Mouse (Mus musculus): ENCODE measurements around the gene Oxsr1. TPM values are rescaled to one million over a fixed set of nuclear protein-coding genes. Genes with fewer than 3 reads are reported as not detected.
"Not testable (repeated sequence)": the region's sequence is repeated elsewhere in the genome, so short reads cannot be mapped to it uniquely, and the experiment has no call there.

Oxsr1 gene
- polyA plus RNA-seq, 1 experiment from 2014 or later: 22.2 TPM

- no peaks in the 10 kb centered on the region for H3K79me2 ChIP-seq (ENCODE audit: inconsistent target)
- H3K36me3 ChIP-seq (ENCODE audit: inconsistent target): peaks cover 43% of the 10 kb centered on the region
- no peak overlapping the region for H3K4me3 ChIP-seq (ENCODE audit: inconsistent target)
- 91% methylated on average over 11 of the region's 11 CpGs for WGBS (ENCODE audit: missing documents)
- H3K27ac ChIP-seq: no peak overlapping the region
Measured at GRCm38 (mm10) chr9:119241169-119241865, 80.9 kb downstream of the Oxsr1 start.

GRCm38 (mm10) chr9:119240286-119240997 lies 81.8 kb downstream of the Oxsr1 start:
- Histone ChIP-seq H3K27ac (no peak overlapping the region), H3K4me3 (ENCODE audit: inconsistent target) (no peak overlapping the region), H3K36me3 (ENCODE audit: inconsistent target) (peaks cover 43% of the 10 kb centered on the region), H3K79me2 (ENCODE audit: inconsistent target) (no peaks in the 10 kb centered on the region)
- 96% methylated on average over 10 of the region's 10 CpGs for WGBS (ENCODE audit: missing documents)

- Histone ChIP-seq H3K27ac (no peak overlapping the region), H3K79me2 (ENCODE audit: inconsistent target) (no peaks in the 10 kb centered on the region), H3K36me3 (ENCODE audit: inconsistent target) (peaks cover 41% of the 10 kb centered on the region), H3K4me3 (ENCODE audit: inconsistent target) (no peak overlapping the region)
- WGBS (ENCODE audit: missing documents): 97% methylated on average over 3 of the region's 3 CpGs
Measured at GRCm38 (mm10) chr9:119239274-119239673, 83.0 kb downstream of the Oxsr1 start.

- peaks cover 36% of the 10 kb centered on the region for H3K36me3 ChIP-seq (ENCODE audit: inconsistent target)
- no peak overlapping the region for H3K4me3 ChIP-seq (ENCODE audit: inconsistent target)
- no peaks in the 10 kb centered on the region for H3K79me2 ChIP-seq (ENCODE audit: inconsistent target)
- no peak overlapping the region for H3K27ac ChIP-seq
- WGBS (ENCODE audit: missing documents): 95% methylated on average over 4 of the region's 4 CpGs
Measured at GRCm38 (mm10) chr9:119238796-119239195, 83.4 kb downstream of the Oxsr1 start.

GRCm38 (mm10) chr9:119231552-119231951 lies 90.7 kb downstream of the Oxsr1 start:
- no peaks in the 10 kb centered on the region for H3K79me2 ChIP-seq (ENCODE audit: inconsistent target)
- no peak overlapping the region for H3K4me3 ChIP-seq (ENCODE audit: inconsistent target)
- H3K27ac ChIP-seq: no peak overlapping the region
- WGBS (ENCODE audit: missing documents): 90% methylated on average over 7 of the region's 7 CpGs
- H3K36me3 ChIP-seq (ENCODE audit: inconsistent target): no peaks in the 10 kb centered on the region

- no peaks in the 10 kb centered on the region for H3K36me3 ChIP-seq (ENCODE audit: inconsistent target)
- H3K27ac ChIP-seq: no peak overlapping the region
- no peaks in the 10 kb centered on the region for H3K79me2 ChIP-seq (ENCODE audit: inconsistent target)
- no peak overlapping the region for H3K4me3 ChIP-seq (ENCODE audit: inconsistent target)
- WGBS (ENCODE audit: missing documents): 88% methylated on average over 2 of the region's 2 CpGs
Measured at GRCm38 (mm10) chr9:119230829-119231228, 91.4 kb downstream of the Oxsr1 start.

GRCm38 (mm10) chr9:119220249-119220648 lies 102.0 kb downstream of the Oxsr1 start:
- WGBS (ENCODE audit: missing documents): 69% methylated on average over 4 of the region's 4 CpGs
- H3K36me3 ChIP-seq (ENCODE audit: inconsistent target): no peaks in the 10 kb centered on the region
- no peak overlapping the region for H3K27ac ChIP-seq
- no peaks in the 10 kb centered on the region for H3K79me2 ChIP-seq (ENCODE audit: inconsistent target)
- no peak overlapping the region for H3K4me3 ChIP-seq (ENCODE audit: inconsistent target)

- Histone ChIP-seq H3K4me3 (ENCODE audit: inconsistent target) (no peak overlapping the region), H3K79me2 (ENCODE audit: inconsistent target) (no peaks in the 10 kb centered on the region), H3K36me3 (ENCODE audit: inconsistent target) (no peaks in the 10 kb centered on the region), H3K27ac (no peak overlapping the region)
- 77% methylated on average over 2 of the region's 2 CpGs for WGBS (ENCODE audit: missing documents)
Measured at GRCm38 (mm10) chr9:119219667-119220066, 102.6 kb downstream of the Oxsr1 start.

GRCm38 (mm10) chr9:119215341-119215740 lies 106.9 kb downstream of the Oxsr1 start:
- H3K27ac ChIP-seq; H3K36me3 ChIP-seq (ENCODE audit: inconsistent target); H3K79me2 ChIP-seq (ENCODE audit: inconsistent target); H3K4me3 ChIP-seq (ENCODE audit: inconsistent target): not testable (repeated sequence)
- 90% methylated on average over 2 of the region's 2 CpGs for WGBS (ENCODE audit: missing documents)

- Histone ChIP-seq H3K4me3 (ENCODE audit: inconsistent target) (no peak overlapping the region), H3K79me2 (ENCODE audit: inconsistent target) (no peaks in the 10 kb centered on the region), H3K36me3 (ENCODE audit: inconsistent target) (no peaks in the 10 kb centered on the region), H3K27ac (no peak overlapping the region)
- 92% methylated on average over 6 of the region's 6 CpGs for WGBS (ENCODE audit: missing documents)
Measured at GRCm38 (mm10) chr9:119214601-119215000, 107.6 kb downstream of the Oxsr1 start.

- 76% methylated on average over 8 of the region's 8 CpGs for WGBS (ENCODE audit: missing documents)
- Histone ChIP-seq H3K36me3 (ENCODE audit: inconsistent target) (no peaks in the 10 kb centered on the region), H3K4me3 (ENCODE audit: inconsistent target) (no peak overlapping the region), H3K27ac (no peak overlapping the region), H3K79me2 (ENCODE audit: inconsistent target) (no peaks in the 10 kb centered on the region)
Measured at GRCm38 (mm10) chr9:119212996-119213395, 109.2 kb downstream of the Oxsr1 start.

- no peaks in the 10 kb centered on the region for H3K36me3 ChIP-seq (ENCODE audit: inconsistent target)
- 87% methylated on average over 3 of the region's 4 CpGs for WGBS (ENCODE audit: missing documents)
- H3K4me3 ChIP-seq (ENCODE audit: inconsistent target): no peak within 1 kb of the TSS
- no peak within 1 kb of the TSS for H3K27ac ChIP-seq
- H3K79me2 ChIP-seq (ENCODE audit: inconsistent target): no peaks in the 10 kb centered on the region
Measured at GRCm38 (mm10) chr9:119208998-119209397, 113.2 kb downstream of the Oxsr1 start, which contains the start of gene Slc22a13. Slc22a13 (minus strand) TSS chr9:119209098.

- no peak overlapping the region for H3K27ac ChIP-seq
- H3K79me2 ChIP-seq (ENCODE audit: inconsistent target): no peaks in the 10 kb centered on the region
- WGBS (ENCODE audit: missing documents): 88% methylated on average over 4 of the region's 4 CpGs
- no peak overlapping the region for H3K4me3 ChIP-seq (ENCODE audit: inconsistent target)
- no peaks in the 10 kb centered on the region for H3K36me3 ChIP-seq (ENCODE audit: inconsistent target)
Measured at GRCm38 (mm10) chr9:119207113-119207512, 115.1 kb downstream of the Oxsr1 start.

GRCm38 (mm10) chr9:119206666-119207065 lies 115.6 kb downstream of the Oxsr1 start:
- no peaks in the 10 kb centered on the region for H3K36me3 ChIP-seq (ENCODE audit: inconsistent target)
- 86% methylated on average over 2 of the region's 2 CpGs for WGBS (ENCODE audit: missing documents)
- no peaks in the 10 kb centered on the region for H3K79me2 ChIP-seq (ENCODE audit: inconsistent target)
- H3K4me3 ChIP-seq (ENCODE audit: inconsistent target): no peak overlapping the region
- H3K27ac ChIP-seq: no peak overlapping the region

GRCm38 (mm10) chr9:119205756-119206155 lies 116.5 kb downstream of the Oxsr1 start:
- Histone ChIP-seq H3K79me2 (ENCODE audit: inconsistent target) (no peaks in the 10 kb centered on the region), H3K36me3 (ENCODE audit: inconsistent target) (no peaks in the 10 kb centered on the region), H3K4me3 (ENCODE audit: inconsistent target) (no peak overlapping the region), H3K27ac (no peak overlapping the region)
- WGBS (ENCODE audit: missing documents): 96% methylated on average over 5 of the region's 5 CpGs

Measured in macrophage (primary cell).